Mouse (Mus musculus): Measurements from ENCODE around the gene Ankrd11.

Ankrd11 gene

GRCm38 (mm10) chr8:123004033-123004922, 37.8 kb downstream of the Ankrd11 start:
- DNase-seq (ENCODE audit: low spot score), result no peak

- DNase-seq (ENCODE audit: low spot score), result no peak
These were observed 41.8 kb downstream of the Ankrd11 start for GRCm38 (mm10) chr8:123000311-123000710.

- no peak for DNase-seq (ENCODE audit: low spot score)
These were observed 44.1 kb downstream of the Ankrd11 start for GRCm38 (mm10) chr8:122997963-122998362.

DNA sequence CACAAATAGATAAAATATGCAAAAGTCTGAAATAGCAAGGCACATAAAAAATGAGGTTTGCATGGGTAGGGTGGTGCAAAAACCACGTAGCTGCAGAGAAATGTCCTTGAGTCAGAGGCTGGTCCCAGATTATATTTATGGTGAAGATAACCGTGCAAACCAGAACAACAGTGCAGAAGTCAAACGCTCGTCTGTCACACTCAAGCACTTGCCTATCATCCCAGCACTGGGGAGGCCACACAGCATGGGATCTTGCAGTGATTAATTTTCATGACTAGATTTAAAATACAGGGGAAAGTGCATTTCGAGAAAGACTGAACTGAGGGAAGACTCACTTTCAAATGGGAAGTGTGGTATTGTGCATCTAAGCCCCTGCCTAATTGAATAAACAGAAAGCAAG, 48.3 kb downstream of the Ankrd11 start:
- no peak for DNase-seq (ENCODE audit: low spot score)

GRCm38 (mm10) chr8:122993031-122993430, 49.0 kb downstream of the Ankrd11 start:
- DNase-seq (ENCODE audit: low spot score), result no peak

DNA sequence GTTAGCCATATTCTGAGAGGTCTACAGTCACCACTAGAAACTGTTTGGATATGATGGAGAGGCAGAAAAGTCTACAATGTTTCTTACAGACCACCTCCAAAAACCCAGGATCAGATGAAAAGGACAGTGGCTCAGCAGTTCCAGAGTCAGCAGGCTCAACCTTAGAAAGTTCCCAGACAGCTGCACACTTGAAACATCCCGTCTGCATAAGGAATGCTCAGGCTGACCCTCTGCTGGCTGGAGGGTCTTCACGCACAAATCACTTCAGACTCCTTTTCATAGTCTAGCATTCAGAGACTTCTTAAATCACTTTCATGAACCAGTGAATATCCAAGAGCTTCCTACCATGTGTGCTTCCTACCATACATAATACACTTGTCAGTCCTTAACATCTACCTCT, 49.8 kb downstream of the Ankrd11 start:
- DNase-seq (ENCODE audit: low spot score), result no peak

GRCm38 (mm10) chr8:122991368-122991767, 50.7 kb downstream of the Ankrd11 start:
- DNase-seq (ENCODE audit: low spot score), result no peak

- no peak for DNase-seq (ENCODE audit: low spot score)
These were observed 52.1 kb downstream of the Ankrd11 start for GRCm38 (mm10) chr8:122989976-122990375.

GRCm38 (mm10) chr8:122988955-122989354, 53.1 kb downstream of the Ankrd11 start:
- no peak for DNase-seq (ENCODE audit: low spot score)

GRCm38 (mm10) chr8:122987255-122987654, 54.8 kb downstream of the Ankrd11 start:
- DNase-seq (ENCODE audit: low spot score), result no peak

- DNase-seq (ENCODE audit: low spot score), result no peak
These were observed 55.4 kb downstream of the Ankrd11 start for GRCm38 (mm10) chr8:122986501-122987184.

GRCm38 (mm10) chr8:122984175-122984574, 57.9 kb downstream of the Ankrd11 start:
- no peak for DNase-seq (ENCODE audit: low spot score)

GRCm38 (mm10) chr8:122983178-122983942, 58.7 kb downstream of the Ankrd11 start:
- no peak for DNase-seq (ENCODE audit: low spot score)

- no peak for DNase-seq (ENCODE audit: low spot score)
These were observed 60.4 kb downstream of the Ankrd11 start for GRCm38 (mm10) chr8:122981646-122982045.

GRCm38 (mm10) chr8:122979865-122980509, 62.1 kb downstream of the Ankrd11 start:
- no peak for DNase-seq (ENCODE audit: low spot score)

- no peak for DNase-seq (ENCODE audit: low spot score)
These were observed 62.7 kb downstream of the Ankrd11 start for GRCm38 (mm10) chr8:122979424-122979823.

DNA sequence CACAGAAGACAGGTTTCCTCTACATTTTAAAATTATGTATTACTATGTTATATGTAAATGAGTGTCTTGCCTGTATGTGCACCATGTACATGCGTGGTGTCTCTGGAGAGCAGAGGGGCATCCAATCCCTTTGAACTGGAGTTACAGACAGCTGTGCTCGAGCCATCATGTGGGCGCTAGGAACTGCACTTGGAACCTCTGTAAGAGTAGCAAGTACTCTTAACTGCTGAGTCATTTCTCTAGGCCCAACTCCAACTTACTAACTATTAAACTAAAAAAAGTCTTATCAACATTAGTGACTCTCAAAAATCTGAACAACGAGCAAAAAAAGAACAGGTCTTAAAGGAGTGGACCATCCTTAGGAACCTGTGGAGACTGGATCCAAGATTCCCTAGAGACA, 66.0 kb downstream of the Ankrd11 start:
- DNase-seq (ENCODE audit: low spot score), result no peak

- no peak for DNase-seq (ENCODE audit: low spot score)
These were observed 72.0 kb downstream of the Ankrd11 start for GRCm38 (mm10) chr8:122969964-122970620.

DNA sequence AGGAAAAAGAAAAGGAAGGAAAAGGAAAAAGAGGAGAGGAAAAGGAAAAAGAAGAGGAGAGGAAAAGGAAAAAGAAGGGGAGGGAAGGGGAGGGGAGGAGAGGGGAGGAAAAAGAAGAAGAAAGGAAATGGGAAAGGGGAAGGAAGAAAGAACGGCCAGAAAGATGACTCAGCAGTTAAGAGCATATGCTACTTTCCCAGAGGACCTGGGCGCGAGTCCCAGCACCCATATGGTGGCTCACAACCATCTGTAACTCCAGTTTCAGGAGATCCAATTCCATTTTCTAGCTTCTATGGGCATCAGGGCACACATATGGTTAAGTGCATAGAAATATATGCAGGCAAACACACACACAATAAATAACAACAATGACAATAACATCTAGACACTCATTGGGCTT, 73.9 kb downstream of the Ankrd11 start:
- DNase-seq (ENCODE audit: low spot score), result no peak

DNA sequence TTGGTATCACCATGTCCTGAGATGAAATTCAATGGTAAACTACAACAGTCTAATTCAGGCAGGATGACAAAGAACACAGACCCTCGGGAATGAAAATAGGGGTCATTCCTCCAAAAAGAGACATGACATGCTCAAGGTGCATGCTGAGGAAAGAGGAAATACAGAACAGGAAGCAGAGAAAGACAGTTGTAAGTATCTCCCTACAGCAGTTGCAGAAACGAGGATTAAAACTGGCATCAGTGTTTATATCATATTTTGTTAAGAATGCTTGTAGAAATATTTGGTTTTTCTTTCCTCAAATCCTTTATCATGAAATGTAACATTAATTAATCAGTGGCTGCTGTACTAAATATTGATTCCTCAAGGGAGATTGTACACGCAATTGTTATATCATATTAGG, 75.4 kb downstream of the Ankrd11 start:
- no peak for DNase-seq (ENCODE audit: low spot score)

DNA sequence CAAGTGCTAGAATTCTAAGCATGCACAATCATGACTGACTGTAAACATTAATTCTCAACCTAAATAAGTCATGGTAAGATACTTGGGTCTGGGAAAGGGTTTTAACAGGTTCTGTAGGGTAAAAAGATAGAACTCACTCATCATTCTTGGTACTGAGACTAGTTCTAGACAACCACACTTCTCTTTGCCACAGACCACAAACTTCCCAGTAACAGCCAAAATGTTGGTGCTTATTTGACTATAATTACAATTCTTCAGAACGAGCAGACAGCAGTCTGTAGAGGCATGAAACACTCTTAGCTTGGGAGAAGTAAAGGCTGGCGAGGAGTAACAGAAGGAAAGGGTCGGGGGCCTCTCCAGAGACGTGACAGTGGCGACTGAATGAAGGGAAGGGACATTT, 80.0 kb downstream of the Ankrd11 start:
- no peak for DNase-seq (ENCODE audit: low spot score)

GRCm38 (mm10) chr8:122961458-122961857, 80.6 kb downstream of the Ankrd11 start:
- no peak for DNase-seq (ENCODE audit: low spot score)

Data from urinary bladder, postnatal 25 days (tissue).